Mouse (Mus musculus) stomach, embryonic 16.5 days (tissue): ENCODE measurements around the gene Tmprss3. TPM values are rescaled to one million over a fixed set of nuclear protein-coding genes. Genes with fewer than 3 reads are reported as not detected.

ENCODE experiments used
- ATAC-seq: fragments of 200-750 bp; cut with Nextera tagmentation; 2 replicates; pipeline ENCODE4 v1.8.0; 2017; ENCODE audit warnings: moderate number of reproducible peaks, moderate TSS enrichment; ENCODE audit not compliant: insufficient read depth, low FRiP score
- H3K27ac ChIP-seq: fragments of 300-500 bp; sonication (generic); 2 replicates; pipeline ENCODE4 v1.5.1; 2014; ENCODE audit warnings: low read length
- H3K27me3 ChIP-seq: fragments of 300-500 bp; sonication (generic); 2 replicates; pipeline ENCODE4 v1.6.1; 2014; ENCODE audit warnings: low read length, control low read depth, mixed read lengths; ENCODE audit not compliant: control insufficient read depth, insufficient read depth
- H3K36me3 ChIP-seq: fragments of 300-500 bp; sonication (generic); 2 replicates; pipeline ENCODE4 v1.6.1; 2014; ENCODE audit warnings: low read length; ENCODE audit not compliant: control insufficient read depth, insufficient read depth
- H3K4me1 ChIP-seq: fragments of 300-500 bp; sonication (generic); 2 replicates; pipeline ENCODE4 v1.6.1; 2014; ENCODE audit warnings: low read length, control low read depth, mixed read lengths; ENCODE audit not compliant: control insufficient read depth, insufficient read depth
- H3K4me2 ChIP-seq: fragments of 300-500 bp; sonication (generic); 2 replicates; pipeline ENCODE4 v1.6.1; 2014; ENCODE audit warnings: low read depth, low read length, mixed read lengths
- H3K4me3 ChIP-seq: fragments of 300-500 bp; sonication (generic); replicated peaks from 2 replicates; pipeline ENCODE4 v1.5.1; 2014; ENCODE audit warnings: mild to moderate bottlenecking, low read length
- H3K9ac ChIP-seq: fragments of 300-500 bp; sonication (generic); 2 replicates; pipeline ENCODE4 v1.6.1; 2014; ENCODE audit warnings: low read length
- H3K9me3 ChIP-seq: fragments of 300-500 bp; sonication (generic); replicated peaks from 2 replicates; pipeline ENCODE4 v1.6.1; 2016; ENCODE audit warnings: low read length, control low read depth; ENCODE audit not compliant: control insufficient read depth
- WGBS: fragments of 180-500 bp; shearing (Covaris S2); extraction: QIAGEN DNeasy Blood & Tissue Kit; methylation state at CpG from one replicate; pipeline ENCODE4 v1.1.7; 2014; 5-methylcytosine and 5-hydroxymethylcytosine counted together
- polyA plus RNA-seq: library from polyadenylated mRNA; unstranded; fragments of >200 nt; fragmentation: Nextera tagmentation; extraction: Ambion mirVana; gene quantifications from 2 replicates; pipeline ENCODE4 v1.2.1, GENCODE M21; 2015

The Tmprss3 gene
- polyA plus RNA-seq, 1 experiment from 2014 or later, result 0.39 TPM

DNA sequence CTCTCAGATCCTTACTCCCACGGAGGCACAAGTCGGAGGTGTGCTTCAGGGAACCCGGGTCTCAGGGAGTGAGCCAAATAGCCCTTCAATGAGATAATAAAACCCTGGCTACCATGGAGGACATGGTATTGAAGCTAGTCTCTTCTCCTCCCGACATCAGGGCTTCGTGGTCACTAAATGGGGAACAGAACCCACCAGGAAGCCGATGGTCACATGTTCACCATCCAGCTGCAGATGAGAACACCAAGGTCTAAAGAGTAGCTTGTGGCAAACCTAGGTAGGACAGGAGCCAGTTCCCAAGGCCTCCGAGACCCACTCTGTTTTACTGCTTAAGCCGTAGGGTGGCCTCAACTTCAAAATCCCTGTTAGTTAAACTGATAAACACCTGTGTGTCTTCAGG is 9.9 kb upstream of the Tmprss3 start:
- WGBS, result 82% methylated on average over 8 of the region's 8 CpGs
- H3K4me1 ChIP-seq, result no peaks in the 10 kb centered on the region
- no peak overlapping the region for H3K9ac ChIP-seq
- H3K4me3 ChIP-seq, result no peak overlapping the region
- ATAC-seq, result no peak
- no peaks in the 10 kb centered on the region for H3K27me3 ChIP-seq
- no peaks in the 10 kb centered on the region for H3K36me3 ChIP-seq
- no peaks in the 10 kb centered on the region for H3K9me3 ChIP-seq
- H3K4me2 ChIP-seq, result no peak overlapping the region
- H3K27ac ChIP-seq, result no peak overlapping the region

DNA sequence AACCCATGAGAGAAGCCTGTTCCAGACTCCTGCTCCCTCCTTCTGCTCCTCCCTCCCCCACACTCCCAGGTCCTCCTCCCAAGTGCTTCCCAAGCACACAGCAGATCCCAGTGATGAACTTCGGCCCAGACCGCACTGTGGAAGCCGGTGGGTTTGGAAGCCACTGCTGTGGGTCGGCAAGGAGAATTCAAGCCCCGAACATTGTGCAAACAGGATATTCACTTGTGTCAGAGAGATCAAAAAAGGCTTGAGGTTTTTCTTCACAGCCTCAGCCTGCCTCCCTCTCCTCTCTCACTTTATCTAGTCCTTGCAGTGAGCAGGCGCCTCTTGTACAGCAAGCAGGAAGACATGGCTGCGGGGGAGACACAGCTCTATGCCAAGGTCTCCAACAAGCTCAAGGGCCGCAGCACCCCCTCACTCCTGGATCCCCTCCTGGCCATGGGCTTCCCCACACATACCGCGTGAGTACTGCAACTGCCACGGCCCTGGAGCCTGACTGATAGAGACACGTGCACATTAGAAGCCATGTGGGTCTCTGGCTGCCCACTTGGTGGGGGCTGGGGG is 9.1 kb upstream of the Tmprss3 start, which contains the start of gene Ubash3a:
Gene Ubash3a, plus strand, starts transcription at position 103 of the 564 bp plus-strand sequence.
- H3K4me2 ChIP-seq, result no peak within 1 kb of the TSS
- H3K27ac ChIP-seq, result no peak within 1 kb of the TSS
- ATAC-seq, result no peak
- H3K27me3 ChIP-seq, result no peaks in the 10 kb centered on the region
- no peak within 1 kb of the TSS for H3K9ac ChIP-seq
- H3K4me1 ChIP-seq, result no peaks in the 10 kb centered on the region
- H3K36me3 ChIP-seq, result no peaks in the 10 kb centered on the region
- no peaks in the 10 kb centered on the region for H3K9me3 ChIP-seq
- WGBS, result 62% methylated on average over 12 of the region's 12 CpGs
- H3K4me3 ChIP-seq, result no peak within 1 kb of the TSS

DNA sequence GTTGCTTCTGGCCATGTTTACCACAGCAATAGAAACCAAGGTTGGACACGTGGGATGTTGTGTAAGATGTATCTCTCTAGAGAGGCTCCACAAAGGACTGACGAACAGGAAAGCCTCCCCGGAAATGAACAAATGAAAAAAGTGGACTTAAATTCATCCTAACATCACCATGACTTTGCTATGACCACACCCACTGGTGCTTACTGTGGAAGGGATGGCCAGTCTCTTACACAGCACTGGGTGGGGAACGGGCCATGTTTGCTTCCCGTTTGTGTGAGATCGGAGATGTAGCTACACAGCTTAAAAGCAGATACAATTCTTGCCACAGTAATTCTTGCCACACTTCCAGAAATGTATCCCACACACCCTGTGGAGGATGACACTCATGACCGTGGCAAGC is 2.5 kb downstream of the Tmprss3 start:
- no peak for ATAC-seq
- no peaks in the 10 kb centered on the region for H3K36me3 ChIP-seq

DNA sequence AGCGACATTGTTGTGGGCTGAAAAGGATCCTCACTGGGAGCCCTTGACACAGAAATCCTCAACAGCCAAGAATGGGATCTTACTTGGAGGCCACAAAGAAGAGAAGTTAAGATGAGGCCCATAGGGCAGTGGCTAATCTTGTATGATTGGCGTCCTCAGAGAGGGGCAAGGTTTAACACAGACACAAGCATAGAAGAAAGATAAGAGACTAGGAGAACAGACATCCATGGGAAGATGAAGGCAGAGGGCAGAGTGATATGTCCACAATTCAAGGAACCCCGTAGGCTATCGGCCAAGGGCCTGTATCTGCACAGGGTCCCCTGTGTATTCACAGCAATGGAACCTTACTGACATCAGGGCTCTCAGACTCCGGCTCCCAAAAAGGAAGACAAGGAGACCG is 3.6 kb downstream of the Tmprss3 start:
- Histone ChIP-seq H3K4me2 (no peak overlapping the region), H3K36me3 (no peaks in the 10 kb centered on the region), H3K9me3 (no peaks in the 10 kb centered on the region), H3K4me1 (no peaks in the 10 kb centered on the region), H3K27ac (no peak overlapping the region), H3K27me3 (no peaks in the 10 kb centered on the region), H3K4me3 (no peak overlapping the region), H3K9ac (no peak overlapping the region)
- 87% methylated on average over 6 of the region's 6 CpGs for WGBS
- no peak for ATAC-seq

More for the DNA sequence above, 2.5 kb downstream of the Tmprss3 start:
- H3K4me1 ChIP-seq, result no peaks in the 10 kb centered on the region
- 75% methylated on average over 7 of the region's 7 CpGs for WGBS
- H3K27me3 ChIP-seq, result no peaks in the 10 kb centered on the region
- H3K4me3 ChIP-seq, result no peak overlapping the region
- no peak overlapping the region for H3K4me2 ChIP-seq
- no peak overlapping the region for H3K9ac ChIP-seq
- H3K27ac ChIP-seq, result no peak overlapping the region
- H3K9me3 ChIP-seq, result no peaks in the 10 kb centered on the region

DNA sequence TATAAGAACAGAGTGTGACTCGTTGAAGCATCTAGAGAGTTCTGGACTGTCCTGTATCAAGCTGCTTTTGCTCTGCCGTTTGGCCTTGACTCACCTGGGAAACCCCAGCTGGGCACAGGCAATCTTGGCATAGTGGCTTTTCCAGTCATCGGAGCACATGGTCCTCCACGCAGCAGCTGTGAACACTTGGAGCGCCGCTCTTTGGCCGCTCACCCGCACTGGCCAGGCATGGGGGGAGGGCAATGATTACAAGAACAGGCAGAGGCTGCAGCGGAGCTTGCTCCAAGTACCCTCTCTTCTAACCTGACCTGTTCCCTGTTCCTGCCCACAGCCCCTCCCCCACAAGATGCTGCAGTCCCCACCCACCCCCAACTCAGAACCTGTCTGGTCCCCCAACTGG is 5.4 kb downstream of the Tmprss3 start:
- no peak overlapping the region for H3K9ac ChIP-seq
- no peak overlapping the region for H3K4me2 ChIP-seq
- H3K27me3 ChIP-seq, result no peaks in the 10 kb centered on the region
- H3K36me3 ChIP-seq, result no peaks in the 10 kb centered on the region
- H3K9me3 ChIP-seq, result no peaks in the 10 kb centered on the region
- ATAC-seq, result peak; percentile 30; the same call in 1 of the 2 replicates
- no peaks in the 10 kb centered on the region for H3K4me1 ChIP-seq
- no peak overlapping the region for H3K27ac ChIP-seq
- H3K4me3 ChIP-seq, result no peak overlapping the region
- 65% methylated on average over 9 of the region's 9 CpGs for WGBS

DNA sequence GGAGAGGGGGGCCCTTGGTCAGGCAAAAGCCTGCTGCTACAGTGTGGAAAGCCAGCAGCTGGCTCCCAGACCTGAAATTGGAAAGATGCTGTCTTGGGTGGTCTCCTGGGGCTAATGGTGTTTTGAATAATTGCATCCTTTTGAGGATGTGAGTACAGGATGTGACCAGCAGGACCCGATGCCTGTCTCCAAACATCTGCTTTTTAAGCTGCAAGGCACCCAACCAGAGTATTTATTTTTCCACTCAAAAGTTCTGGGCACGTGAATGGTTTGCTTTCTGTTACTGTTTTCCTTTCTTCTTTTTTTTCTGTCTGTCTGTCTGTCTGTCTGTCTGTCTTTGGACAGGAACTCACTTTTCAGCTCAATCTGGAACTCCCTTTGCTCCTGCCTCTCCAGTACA is 6.1 kb downstream of the Tmprss3 start:
- no peak overlapping the region for H3K27ac ChIP-seq
- H3K4me2 ChIP-seq, result no peak overlapping the region
- no peak overlapping the region for H3K9ac ChIP-seq
- H3K27me3 ChIP-seq, result no peaks in the 10 kb centered on the region
- no peaks in the 10 kb centered on the region for H3K36me3 ChIP-seq
- 38% methylated on average over 2 of the region's 2 CpGs for WGBS
- no peaks in the 10 kb centered on the region for H3K4me1 ChIP-seq
- H3K9me3 ChIP-seq, result no peaks in the 10 kb centered on the region
- H3K4me3 ChIP-seq, result no peak overlapping the region
- no peak for ATAC-seq

DNA sequence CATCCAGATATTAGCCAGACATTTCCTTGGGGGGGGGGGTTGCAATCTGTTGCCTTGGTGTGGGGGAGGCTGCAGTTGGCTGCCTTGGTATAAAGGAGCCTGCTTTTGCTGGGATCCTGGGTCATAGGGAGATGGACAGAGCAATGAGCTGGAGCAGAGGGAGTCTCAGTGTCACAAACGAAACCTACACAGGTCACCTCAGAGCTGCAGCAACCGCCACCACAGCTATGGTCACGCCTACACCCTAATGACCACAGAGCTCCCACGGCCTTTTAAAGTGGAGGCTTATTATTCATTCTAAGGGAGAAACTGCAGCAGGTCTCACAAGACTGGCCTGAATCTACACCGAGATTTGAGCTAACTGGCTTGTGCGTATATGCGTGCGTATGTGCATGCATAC is 7.0 kb downstream of the Tmprss3 start:
- Histone ChIP-seq H3K36me3 (no peaks in the 10 kb centered on the region), H3K4me3 (no peak overlapping the region), H3K4me1 (no peaks in the 10 kb centered on the region), H3K27ac (no peak overlapping the region), H3K4me2 (no peak overlapping the region), H3K27me3 (no peaks in the 10 kb centered on the region), H3K9me3 (no peaks in the 10 kb centered on the region), H3K9ac (no peak overlapping the region)
- ATAC-seq, result no peak
- 68% methylated on average over 8 of the region's 8 CpGs for WGBS

DNA sequence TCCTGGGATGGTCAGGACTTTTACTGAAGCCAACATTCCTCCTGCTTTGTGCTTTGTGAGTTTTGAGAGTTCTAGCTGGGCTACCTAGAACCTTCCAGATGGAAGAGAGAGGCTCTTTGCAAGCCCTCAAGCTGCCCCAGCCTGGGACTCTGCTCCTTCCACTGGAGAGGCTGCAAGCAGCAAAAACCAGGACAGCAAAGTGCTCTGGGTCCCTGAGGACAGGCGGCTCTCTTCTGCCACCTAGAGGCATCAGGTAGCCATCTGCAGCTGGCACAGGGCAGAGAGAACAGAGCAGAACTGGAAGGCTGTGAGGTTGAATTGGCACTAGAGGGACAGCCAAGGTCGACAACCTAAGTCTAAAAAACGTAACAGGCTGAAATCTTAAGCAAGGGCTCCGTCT is 11.4 kb downstream of the Tmprss3 start:
- no peaks in the 10 kb centered on the region for H3K9me3 ChIP-seq
- 23% methylated on average over 4 of the region's 4 CpGs for WGBS

DNA sequence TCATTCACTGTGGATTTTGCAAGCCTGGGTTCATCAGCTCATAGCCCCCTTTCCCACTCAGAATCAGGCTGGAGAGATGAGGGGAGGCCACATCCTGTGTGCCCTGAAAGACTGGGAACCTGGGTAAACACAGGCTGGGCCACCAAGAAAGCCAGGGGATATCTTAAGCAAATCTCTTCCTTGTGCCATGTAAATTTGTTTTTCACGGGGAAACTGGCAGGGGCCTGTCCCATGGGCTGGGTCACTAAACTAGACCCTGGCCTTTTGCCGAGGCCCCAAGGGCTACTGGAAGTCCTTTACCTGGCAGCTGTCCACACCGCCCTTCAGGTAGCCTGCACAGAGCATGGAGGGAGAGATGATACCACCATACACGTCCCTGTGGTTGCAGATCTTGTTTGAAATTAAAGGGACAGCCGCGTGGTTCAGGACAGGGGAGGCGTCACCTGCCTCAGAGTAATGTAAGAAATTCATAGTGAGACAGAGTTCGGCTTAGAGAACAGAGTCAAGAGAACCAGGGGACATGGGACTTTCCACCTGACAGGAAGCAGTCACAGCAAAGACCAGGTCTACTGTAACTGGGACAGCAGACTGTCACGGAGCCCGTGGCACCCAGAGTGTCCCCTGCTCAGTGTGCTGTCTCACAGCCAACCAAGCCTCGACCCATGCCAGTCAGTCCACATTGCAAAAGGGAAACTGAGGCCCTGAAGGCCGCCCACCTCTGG is 14.3 kb downstream of the Tmprss3 start:
- Histone ChIP-seq H3K4me2 (peak overlapping the region; percentile 17; the same call in 1 of the 2 replicates), H3K4me1 (0 out of 2 replicates have a peak, but pooled peaks cover 6% of the 10 kb centered on the region), H3K27ac (peak overlapping the region; percentile 95), H3K4me3 (no peak overlapping the region), H3K9me3 (no peaks in the 10 kb centered on the region), H3K27me3 (no peaks in the 10 kb centered on the region), H3K36me3 (no peaks in the 10 kb centered on the region), H3K9ac (no peak overlapping the region)
- 67% methylated on average over 12 of the region's 12 CpGs for WGBS
- peak; percentile 65; the same call in 1 of the 2 replicates for ATAC-seq

More for the DNA sequence above, 11.4 kb downstream of the Tmprss3 start:
- Histone ChIP-seq H3K9ac (no peak overlapping the region), H3K27me3 (no peaks in the 10 kb centered on the region), H3K36me3 (no peaks in the 10 kb centered on the region), H3K27ac (no peak overlapping the region), H3K4me1 (no peaks in the 10 kb centered on the region), H3K4me2 (no peak overlapping the region), H3K4me3 (no peak overlapping the region)
- ATAC-seq, result no peak
